Mouse (Mus musculus) urinary bladder, postnatal 0 days (tissue): ENCODE results near the gene AL607142.1. TPM values are rescaled to one million over a fixed set of nuclear protein-coding genes. Genes with fewer than 3 reads are reported as not detected.

Source experiments
- polyA plus RNA-seq: library from polyadenylated mRNA; unstranded; fragments of >200 nt; fragmentation: Nextera tagmentation; extraction: Ambion mirVana; gene quantifications from 2 replicates; pipeline ENCODE4 v1.2.1, GENCODE M21; 2015

The AL607142.1 gene
- not detected in 2 replicates for polyA plus RNA-seq

DNA sequence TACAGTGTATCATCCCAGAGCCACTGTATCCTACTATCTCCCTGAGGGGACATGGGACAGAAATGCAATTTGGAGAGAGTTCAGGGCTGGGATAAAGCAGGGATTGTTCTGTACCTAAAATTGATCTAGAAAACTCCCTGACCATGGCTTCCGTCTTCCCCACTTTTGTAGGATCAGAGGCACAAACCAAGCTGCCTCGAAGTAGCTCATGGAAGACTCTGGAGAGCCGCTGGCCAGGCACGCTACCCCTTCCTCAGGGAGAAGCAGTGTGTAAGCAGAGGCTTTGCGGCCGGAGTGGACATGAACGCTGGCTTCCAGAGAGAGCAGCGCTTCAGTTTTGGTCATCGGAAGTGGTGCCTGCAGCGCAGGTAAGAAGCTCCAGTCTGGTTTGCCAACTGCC is at the start of gene AL607142.1:
Gene AL607142.1, plus strand, starts transcription at position 301 of the 400 bp plus-strand sequence.

Other genes with a start within 250 kb of the AL607142.1 start
- gene Edn2, start 96.2 kb downstream of the AL607142.1 start, polyA plus RNA-seq, result 0.64 and 1.4 TPM in 2 replicates
- gene Foxo6, start 222.4 kb downstream of the AL607142.1 start, polyA plus RNA-seq, result 0.13 and 0.16 TPM in 2 replicates